Mouse (Mus musculus) embryonic fibroblast, embryonic 13.5 days (primary cell): ENCODE measurements around the gene E130208F15Rik. TPM values are rescaled to one million over a fixed set of nuclear protein-coding genes. Genes with fewer than 3 reads are reported as not detected.

Experiments
- H3K27ac ChIP-seq: 2 replicates; pipeline ENCODE4 v1.5.1; 2012; ENCODE audit warnings: low read length, control low read depth, inconsistent platforms; ENCODE audit not compliant: insufficient read depth
- H3K4me1 ChIP-seq: 2 replicates; pipeline ENCODE4 v1.6.1; 2011; ENCODE audit warnings: low read length; ENCODE audit not compliant: control insufficient read depth, insufficient read depth
- H3K4me3 ChIP-seq: 2 replicates; pipeline ENCODE4 v1.5.1; 2011; ENCODE audit warnings: mild to moderate bottlenecking, control low read depth, low read length; ENCODE audit not compliant: insufficient read depth
- CTCF ChIP-seq: IDR thresholded peaks from 2 replicates; pipeline ENCODE4 v1.5.1; 2011; ENCODE audit warnings: mild to moderate bottlenecking, control low read depth, low read length, moderate library complexity, borderline replicate concordance; ENCODE audit not compliant: insufficient read depth
- POLR2A ChIP-seq: IDR thresholded peaks from 2 replicates; pipeline ENCODE4 v1.6.1; 2011; ENCODE audit warnings: low read depth, mild to moderate bottlenecking, control low read depth, low read length, moderate library complexity
- polyA plus RNA-seq: library from polyadenylated mRNA; stranded (reverse); fragments of >200 nt; gene quantifications from 2 replicates; pipeline ENCODE4 v1.2.4, GENCODE M21; 2011; ENCODE audit warnings: low read depth; ENCODE audit not compliant: missing spikeins, insufficient read length

E130208F15Rik gene
- polyA plus RNA-seq, 1 experiment: 0.90 TPM

DNA sequence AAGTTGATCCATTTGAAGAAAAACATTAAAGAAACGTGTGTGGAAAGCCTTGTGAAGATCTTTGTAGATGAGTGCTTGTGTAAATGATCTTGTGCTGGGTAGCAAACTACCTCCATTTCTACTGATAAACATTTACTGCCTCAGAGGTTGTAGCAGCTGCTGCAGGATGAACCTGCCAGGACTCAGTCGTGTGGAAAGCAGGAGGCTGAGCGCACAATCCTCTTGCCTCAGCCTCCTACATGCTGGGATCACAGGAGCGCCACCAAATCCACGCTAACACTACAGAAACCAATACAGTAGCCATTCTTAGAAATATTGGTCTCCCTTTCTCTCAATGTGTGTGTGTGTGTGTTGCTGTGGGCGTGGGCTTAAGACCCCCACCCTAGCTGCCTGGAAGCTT, 33.5 kb upstream of the E130208F15Rik start:
- Histone ChIP-seq H3K27ac (no peak overlapping the region), H3K4me3 (no peak overlapping the region), H3K4me1 (peaks cover 3% of the 10 kb centered on the region; the same call in 1 of the 2 replicates)
- TF ChIP-seq POLR2A (no peak), CTCF (no peak)

DNA sequence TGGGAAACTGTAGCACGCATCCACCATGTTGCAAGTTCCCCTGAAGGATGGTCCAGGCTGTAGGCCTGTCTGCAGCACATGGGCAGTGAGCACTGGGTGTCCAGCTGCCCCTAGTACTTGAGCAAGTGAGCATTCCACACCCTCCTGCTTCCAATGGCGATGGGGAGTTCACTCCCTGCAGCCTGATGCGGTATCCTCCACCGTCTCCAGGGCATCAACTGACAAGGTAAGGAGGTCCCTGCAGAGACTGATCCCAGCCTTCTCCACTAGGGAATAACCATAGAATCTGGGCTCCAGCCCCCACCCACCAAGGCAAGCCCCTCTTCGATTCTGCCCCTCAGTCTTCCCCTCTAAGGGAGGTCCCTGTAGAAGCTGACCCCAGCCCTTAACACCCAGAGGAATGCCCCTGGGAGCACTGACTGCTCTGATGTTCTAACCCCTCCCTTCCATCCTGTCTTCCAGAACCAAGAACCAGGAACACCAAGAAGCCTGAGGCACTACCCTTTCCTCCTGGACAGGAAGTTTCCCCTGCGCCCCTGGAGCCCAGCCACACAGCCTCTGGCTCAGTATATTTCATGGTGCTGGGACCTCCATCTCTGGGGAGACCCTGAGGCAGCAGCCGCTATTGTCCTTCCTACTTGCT, 32.3 kb upstream of the E130208F15Rik start:
- no peak overlapping the region for H3K27ac ChIP-seq
- H3K4me3 ChIP-seq: no peak overlapping the region
- peaks cover 3% of the 10 kb centered on the region; the same call in 1 of the 2 replicates for H3K4me1 ChIP-seq
- TF ChIP-seq POLR2A (no peak), CTCF (no peak)

DNA sequence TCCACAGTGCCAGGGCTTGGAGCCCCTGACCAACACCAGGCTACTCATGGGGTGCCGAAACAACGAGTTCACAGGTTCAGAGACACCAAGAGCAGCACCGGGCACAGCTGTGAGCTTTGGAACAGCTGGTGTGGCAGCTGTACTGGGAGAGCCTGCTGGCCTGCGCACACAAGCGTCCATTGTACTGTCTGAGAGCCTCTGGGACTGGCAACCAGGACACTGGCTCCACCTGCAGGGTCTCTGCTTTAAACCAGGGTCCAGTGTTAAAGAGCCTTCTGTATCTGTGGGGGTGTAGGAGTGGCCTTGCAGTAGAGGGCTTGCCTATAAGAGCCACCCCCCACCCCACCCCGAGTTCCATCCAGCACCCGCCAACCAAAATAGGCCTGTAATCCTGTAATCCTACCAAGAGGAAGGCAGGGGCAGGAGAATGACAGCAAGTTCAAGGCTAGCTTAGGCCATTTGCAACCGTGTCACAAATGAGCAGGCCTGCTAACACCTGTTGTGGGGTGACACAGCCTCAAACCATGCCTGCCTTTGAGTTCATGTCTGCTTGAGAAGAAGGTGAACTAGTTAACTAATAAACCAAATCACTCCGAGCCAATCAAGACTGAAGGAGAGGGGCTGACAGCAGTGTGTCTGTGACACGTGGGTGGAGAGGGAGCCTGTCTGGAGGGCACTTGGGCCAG, 31.7 kb upstream of the E130208F15Rik start:
- no peak overlapping the region for H3K4me3 ChIP-seq
- no peak overlapping the region for H3K27ac ChIP-seq
- TF ChIP-seq POLR2A (no peak), CTCF (no peak)
- H3K4me1 ChIP-seq: peaks cover 3% of the 10 kb centered on the region; the same call in 1 of the 2 replicates

DNA sequence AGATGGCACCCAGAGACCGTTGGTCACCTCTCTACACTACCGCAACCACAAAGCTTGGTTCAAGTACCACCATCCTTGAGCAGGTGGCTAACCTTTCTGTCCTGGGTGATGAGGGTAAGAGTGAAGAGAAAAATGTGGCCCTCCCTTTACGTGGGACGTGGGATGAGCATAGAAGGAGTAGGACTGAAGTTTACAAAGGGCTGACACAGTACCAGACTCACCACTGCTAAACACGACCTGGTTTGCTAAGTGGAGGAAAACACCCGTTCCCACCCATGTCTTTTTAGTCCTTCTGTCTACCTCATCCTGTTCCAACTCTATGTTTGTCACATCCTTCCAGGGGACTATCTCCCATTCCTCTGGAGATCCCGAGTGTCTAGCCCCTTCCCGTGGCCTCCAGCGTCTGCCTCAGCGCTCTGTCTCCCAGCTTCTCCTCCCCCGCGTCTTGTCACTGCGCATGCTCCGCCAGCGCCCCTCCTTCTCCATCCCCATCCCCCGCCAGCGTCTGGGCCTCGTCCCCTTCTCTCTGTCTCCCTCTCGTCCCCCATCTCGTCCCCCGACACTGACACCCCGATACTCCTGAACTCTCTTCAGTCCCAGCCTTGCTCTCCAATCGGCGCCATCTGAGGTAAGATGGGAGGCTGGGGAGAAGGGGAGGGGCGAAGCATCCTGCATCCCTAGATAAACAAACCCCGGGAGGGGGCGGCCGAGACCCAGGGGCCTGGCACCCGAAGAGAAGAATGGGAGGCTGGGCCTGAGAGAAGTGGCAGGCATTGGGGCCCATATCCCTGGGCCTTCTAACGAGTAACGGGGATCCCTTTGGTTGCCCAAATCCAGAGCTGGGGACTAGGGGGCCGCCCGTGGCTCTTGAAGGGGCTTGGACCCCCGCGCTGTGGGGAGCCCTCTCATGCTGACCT, 30.1 kb upstream of the E130208F15Rik start, which contains the start of gene Clip3:
TSS of gene Clip3 (plus strand) at position 514 of the 917 bp plus-strand sequence.
- Histone ChIP-seq H3K4me3 (peak within 1 kb of the TSS; percentile 95), H3K27ac (peak within 1 kb of the TSS; percentile 6; the same call in 1 of the 2 replicates), H3K4me1 (peaks cover 3% of the 10 kb centered on the region; the same call in 1 of the 2 replicates)
- TF ChIP-seq CTCF (no peak), POLR2A (peak; percentile 98)

DNA sequence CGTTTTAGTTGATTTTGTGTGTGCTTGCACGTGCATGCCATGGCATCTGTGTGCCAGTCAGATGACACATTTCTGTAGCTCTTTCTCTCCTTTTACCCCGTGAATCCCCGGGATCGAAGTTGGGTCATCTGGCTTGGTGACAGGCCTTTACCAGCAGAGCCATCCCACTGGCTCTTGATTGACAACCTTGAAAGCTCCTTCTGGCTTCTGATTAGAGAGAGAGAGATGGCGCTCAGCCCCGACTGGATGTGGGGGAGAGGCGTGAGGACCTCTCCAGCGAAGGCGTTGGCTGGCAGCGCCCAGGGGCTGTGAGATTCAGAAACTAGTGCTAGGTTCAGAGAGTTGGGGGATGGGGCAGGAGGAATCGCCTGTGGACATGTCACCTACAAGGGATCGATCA, 27.7 kb upstream of the E130208F15Rik start:
- no peak overlapping the region for H3K27ac ChIP-seq
- TF ChIP-seq CTCF (no peak), POLR2A (no peak)
- H3K4me3 ChIP-seq: no peak overlapping the region
- H3K4me1 ChIP-seq: no peaks in the 10 kb centered on the region

GRCm38 (mm10) chr7:30294296-30294695, 27.2 kb upstream of the E130208F15Rik start:
- TF ChIP-seq CTCF (no peak), POLR2A (no peak)
- Histone ChIP-seq H3K4me1 (no peaks in the 10 kb centered on the region), H3K4me3 (no peak overlapping the region), H3K27ac (no peak overlapping the region)

- no peak overlapping the region for H3K27ac ChIP-seq
- TF ChIP-seq CTCF (no peak), POLR2A (no peak)
- H3K4me3 ChIP-seq: no peak overlapping the region
- H3K4me1 ChIP-seq: no peaks in the 10 kb centered on the region
Measured at GRCm38 (mm10) chr7:30295103-30295502, 26.4 kb upstream of the E130208F15Rik start.

GRCm38 (mm10) chr7:30296816-30297215, 24.7 kb upstream of the E130208F15Rik start:
- H3K4me3 ChIP-seq: no peak overlapping the region
- H3K27ac ChIP-seq: no peak overlapping the region
- no peaks in the 10 kb centered on the region for H3K4me1 ChIP-seq
- no peak for TF ChIP-seq POLR2A
- TF ChIP-seq CTCF: no peak

- Histone ChIP-seq H3K4me3 (no peak overlapping the region), H3K4me1 (no peaks in the 10 kb centered on the region), H3K27ac (no peak overlapping the region)
- TF ChIP-seq CTCF (no peak), POLR2A (no peak)
Measured at GRCm38 (mm10) chr7:30297266-30297665, 24.3 kb upstream of the E130208F15Rik start.

DNA sequence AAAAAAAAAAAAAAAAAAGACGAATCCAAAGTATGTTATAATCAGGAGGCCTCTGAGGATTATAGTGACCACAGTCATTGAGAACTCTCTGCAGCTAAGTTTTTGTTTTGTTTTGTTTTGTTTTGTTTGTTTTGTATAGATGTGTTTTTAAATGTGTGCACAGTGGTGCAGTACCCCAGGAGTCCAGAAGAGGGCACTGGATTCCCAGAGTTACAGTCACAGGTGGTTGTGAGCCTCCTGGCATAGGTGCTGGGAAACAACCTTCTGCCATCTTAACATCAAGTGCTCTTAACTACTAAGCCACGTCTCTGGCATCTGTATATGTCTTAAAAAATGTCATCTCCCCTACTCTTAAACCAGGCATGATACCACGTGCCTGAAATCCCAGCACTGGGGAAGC, 20.6 kb upstream of the E130208F15Rik start:
- Histone ChIP-seq H3K4me1 (no peaks in the 10 kb centered on the region), H3K4me3 (no peak overlapping the region), H3K27ac (no peak overlapping the region)
- TF ChIP-seq POLR2A (no peak), CTCF (no peak)
